Mouse (Mus musculus): ENCODE data around the gene Sh2d6. TPM values are rescaled to one million over a fixed set of nuclear protein-coding genes. Genes with fewer than 3 reads are reported as not detected.

The Sh2d6 gene
- total RNA-seq, 2 experiments from 2014 or later, result 0.49 to 0.56 TPM

GRCm38 (mm10) chr6:72510686-72511421, 10.7 kb downstream of the Sh2d6 start:
- peak; percentile 53 for TF ChIP-seq CTCF (conservative IDR thresholded peaks at IDR 0.05)
- H3K4me3 ChIP-seq, result no peak overlapping the region
- peak overlapping the region; percentile 97 for H3K27ac ChIP-seq
- no peak for DNase-seq (ENCODE audit: low spot score in 2 of 2)

GRCm38 (mm10) chr6:72509872-72510435, 11.6 kb downstream of the Sh2d6 start:
- DNase-seq (ENCODE audit: low spot score in 2 of 2), result no peak
- no peak for TF ChIP-seq CTCF (conservative IDR thresholded peaks at IDR 0.05)
- peak overlapping the region; percentile 97 for H3K27ac ChIP-seq
- no peak overlapping the region for H3K4me3 ChIP-seq

- peak overlapping the region; percentile 32; the same call in 1 of the 2 replicates for H3K27ac ChIP-seq
- no peak overlapping the region for H3K4me3 ChIP-seq
- no peak for DNase-seq (ENCODE audit: low spot score in 2 of 2)
- TF ChIP-seq CTCF (conservative IDR thresholded peaks at IDR 0.05), result no peak
Measured at GRCm38 (mm10) chr6:72508596-72508995, 12.9 kb downstream of the Sh2d6 start.

GRCm38 (mm10) chr6:72506104-72506503, 15.4 kb downstream of the Sh2d6 start:
- no peak overlapping the region for H3K4me3 ChIP-seq
- no peak for TF ChIP-seq CTCF (conservative IDR thresholded peaks at IDR 0.05)
- no peak for DNase-seq (ENCODE audit: low spot score in 2 of 2)
- no peak overlapping the region for H3K27ac ChIP-seq

GRCm38 (mm10) chr6:72503939-72504338, 17.6 kb downstream of the Sh2d6 start:
- Histone ChIP-seq H3K27ac (no peak overlapping the region), H3K4me3 (no peak overlapping the region)
- TF ChIP-seq CTCF (conservative IDR thresholded peaks at IDR 0.05), result no peak
- no peak for DNase-seq (ENCODE audit: low spot score in 2 of 2)

- Histone ChIP-seq H3K27ac (no peak overlapping the region), H3K4me3 (no peak overlapping the region)
- no peak for DNase-seq (ENCODE audit: low spot score in 2 of 2)
- TF ChIP-seq CTCF (conservative IDR thresholded peaks at IDR 0.05), result no peak
Measured at GRCm38 (mm10) chr6:72503309-72503708, 18.2 kb downstream of the Sh2d6 start.

GRCm38 (mm10) chr6:72498950-72499349, 22.6 kb downstream of the Sh2d6 start:
- Histone ChIP-seq H3K27ac (no peak overlapping the region), H3K4me3 (no peak overlapping the region)
- no peak for DNase-seq (ENCODE audit: low spot score in 2 of 2)
- TF ChIP-seq CTCF (conservative IDR thresholded peaks at IDR 0.05), result no peak

GRCm38 (mm10) chr6:72492892-72493291, 28.6 kb downstream of the Sh2d6 start:
- TF ChIP-seq CTCF (conservative IDR thresholded peaks at IDR 0.05), result no peak
- no peak for DNase-seq (ENCODE audit: low spot score in 2 of 2)
- H3K4me3 ChIP-seq, result no peak overlapping the region
- no peak overlapping the region for H3K27ac ChIP-seq

GRCm38 (mm10) chr6:72491151-72491550, 30.4 kb downstream of the Sh2d6 start:
- Histone ChIP-seq H3K4me3 (no peak overlapping the region), H3K27ac (no peak overlapping the region)
- no peak for TF ChIP-seq CTCF (conservative IDR thresholded peaks at IDR 0.05)
- DNase-seq (ENCODE audit: low spot score in 2 of 2), result no peak

- H3K27ac ChIP-seq, result no peak overlapping the region
- no peak for TF ChIP-seq CTCF (conservative IDR thresholded peaks at IDR 0.05)
- H3K4me3 ChIP-seq, result no peak overlapping the region
- no peak for DNase-seq (ENCODE audit: low spot score in 2 of 2)
Measured at GRCm38 (mm10) chr6:72489534-72489933, 32.0 kb downstream of the Sh2d6 start.

GRCm38 (mm10) chr6:72488850-72489249, 32.7 kb downstream of the Sh2d6 start:
- no peak overlapping the region for H3K4me3 ChIP-seq
- H3K27ac ChIP-seq, result no peak overlapping the region
- no peak for TF ChIP-seq CTCF (conservative IDR thresholded peaks at IDR 0.05)
- no peak for DNase-seq (ENCODE audit: low spot score in 2 of 2)

GRCm38 (mm10) chr6:72487282-72487681, 34.2 kb downstream of the Sh2d6 start:
- Histone ChIP-seq H3K27ac (no peak overlapping the region), H3K4me3 (no peak overlapping the region)
- TF ChIP-seq CTCF (conservative IDR thresholded peaks at IDR 0.05), result no peak
- DNase-seq (ENCODE audit: low spot score in 2 of 2), result no peak

- no peak overlapping the region for H3K27ac ChIP-seq
- DNase-seq (ENCODE audit: low spot score in 2 of 2), result no peak
- H3K4me3 ChIP-seq, result no peak overlapping the region
- no peak for TF ChIP-seq CTCF (conservative IDR thresholded peaks at IDR 0.05)
Measured at GRCm38 (mm10) chr6:72486307-72486706, 35.2 kb downstream of the Sh2d6 start.

- no peak overlapping the region for H3K27ac ChIP-seq
- DNase-seq (ENCODE audit: low spot score in 2 of 2), result no peak
- no peak overlapping the region for H3K4me3 ChIP-seq
- no peak for TF ChIP-seq CTCF (conservative IDR thresholded peaks at IDR 0.05)
Measured at GRCm38 (mm10) chr6:72484887-72485286, 36.6 kb downstream of the Sh2d6 start.

All from layer of hippocampus, adult 2 months (tissue).